Mouse (Mus musculus) CH12.LX (cell line): ENCODE results near the gene Dda1. TPM values are rescaled to one million over a fixed set of nuclear protein-coding genes. Genes with fewer than 3 reads are reported as not detected.

Experiments
- DNase-seq: peaks from one replicate; pipeline ENCODE4 v3.0.0-alpha.2; 2013; ENCODE audit errors: extremely low read depth
- H3K27ac ChIP-seq: 2 replicates; pipeline ENCODE4 v1.5.1; 2012; ENCODE audit warnings: low read depth, mild to moderate bottlenecking, control low read depth, moderate library complexity; ENCODE audit not compliant: insufficient read depth
- H3K27me3 ChIP-seq: replicated peaks from 2 replicates; pipeline ENCODE3; 2012; ENCODE audit warnings: inconsistent platforms
- H3K36me3 ChIP-seq, 2 experiments: replicated peaks in 1 of 2; 2 replicates each; pipeline versions ENCODE3 to v1.6.1; 2012; ENCODE audit warnings: inconsistent platforms in 1 of 2, low read length in 1 of 2, mild to moderate bottlenecking in 1 of 2, mixed read lengths in 1 of 2, moderate library complexity in 1 of 2; ENCODE audit not compliant: control insufficient read depth in 1 of 2, insufficient read depth in 1 of 2
- H3K4me1 ChIP-seq, 2 experiments: 2 replicates each; pipeline ENCODE4 v1.6.1; 2012; ENCODE audit warnings: inconsistent platforms in 1 of 2, moderate library complexity in 1 of 2; ENCODE audit not compliant: insufficient read depth in 2 of 2, control insufficient read depth in 1 of 2
- H3K4me2 ChIP-seq: 2 replicates; pipeline ENCODE4 v1.6.1; 2012; ENCODE audit warnings: low read depth, mild to moderate bottlenecking, control low read depth; ENCODE audit not compliant: poor library complexity, insufficient read depth, severe bottlenecking
- H3K4me3 ChIP-seq, 3 experiments: fragments of 150-350 bp in 1 of 3; sonication (generic) in 1 of 3; replicated peaks in 1 of 3; 2 replicates each; pipeline versions ENCODE3 to v1.5.1; 2011 to 2012; ENCODE audit warnings: low read depth in 2 of 3, low read length in 2 of 3, mild to moderate bottlenecking in 2 of 3, moderate library complexity in 2 of 3, control low read depth in 1 of 3, improper control_type of control experiment in 1 of 3, inconsistent platforms in 1 of 3, mixed read lengths in 1 of 3; ENCODE audit not compliant: poor library complexity in 1 of 3
- H3K79me2 ChIP-seq: replicated peaks from 2 replicates; pipeline ENCODE4 v1.6.1; 2012; ENCODE audit warnings: mild to moderate bottlenecking, moderate library complexity; ENCODE audit not compliant: control insufficient read depth, poor library complexity, insufficient read depth, severe bottlenecking; ENCODE audit errors: extremely low read depth
- H3K9ac ChIP-seq: 2 replicates; pipeline ENCODE4 v1.6.1; 2012; ENCODE audit warnings: low read depth, mild to moderate bottlenecking, control low read depth, moderate library complexity; ENCODE audit not compliant: insufficient read depth
- H3K9me3 ChIP-seq: replicated peaks from 2 replicates; pipeline ENCODE3; 2012; ENCODE audit warnings: low read length, inconsistent platforms, mixed read lengths
- BHLHE40 ChIP-seq: IDR thresholded peaks from 2 replicates; pipeline ENCODE4 v1.6.1; 2011; ENCODE audit warnings: mild to moderate bottlenecking, low read depth, low read length, improper control_type of control experiment
- CHD2 ChIP-seq: IDR thresholded peaks from 2 replicates; pipeline ENCODE4 v1.6.1; 2011; ENCODE audit warnings: low read length, improper control_type of control experiment
- CTCF ChIP-seq, 2 experiments: IDR thresholded peaks in 1 of 2; conservative IDR thresholded peaks in 1 of 2; 2 replicates each; pipeline ENCODE4 v1.5.1; 2011 to 2012; ENCODE audit warnings: low read depth in 2 of 2, low read length in 2 of 2, improper control_type of control experiment in 1 of 2, inconsistent platforms in 1 of 2, mild to moderate bottlenecking in 1 of 2, moderate library complexity in 1 of 2
- E2F4 ChIP-seq: IDR thresholded peaks from 2 replicates; pipeline ENCODE4 v1.6.1; 2011; ENCODE audit warnings: low read depth, low read length, improper control_type of control experiment; ENCODE audit not compliant: insufficient replicate concordance
- ELF1 ChIP-seq: IDR thresholded peaks from 2 replicates; pipeline ENCODE4 v1.6.1; 2014; ENCODE audit warnings: low read depth, mild to moderate bottlenecking, inconsistent platforms, low read length, improper control_type of control experiment
- EP300 ChIP-seq: IDR thresholded peaks from 2 replicates; pipeline ENCODE4 v1.6.1; 2011; ENCODE audit warnings: low read length, improper control_type of control experiment
- ETS1 ChIP-seq: conservative IDR thresholded peaks from 2 replicates; pipeline ENCODE4 v1.6.1; 2012; ENCODE audit warnings: low read depth, mild to moderate bottlenecking, inconsistent platforms, low read length, improper control_type of control experiment, moderate library complexity
- GABPA ChIP-seq: IDR thresholded peaks from 2 replicates; pipeline ENCODE4 v1.6.1; 2012; ENCODE audit warnings: low read depth, low read length, improper control_type of control experiment, inconsistent platforms; ENCODE audit not compliant: insufficient replicate concordance
- HCFC1 ChIP-seq: IDR thresholded peaks from 2 replicates; pipeline ENCODE4 v1.6.1; 2012; ENCODE audit warnings: low read depth, mild to moderate bottlenecking, inconsistent platforms, low read length, improper control_type of control experiment
- IRF4 ChIP-seq: IDR thresholded peaks from 2 replicates; pipeline ENCODE4 v1.6.1; 2014; ENCODE audit warnings: low read depth, mild to moderate bottlenecking, inconsistent platforms, low read length, improper control_type of control experiment
- JUND ChIP-seq: conservative IDR thresholded peaks from 2 replicates; pipeline ENCODE4 v1.6.1; 2011; ENCODE audit warnings: low read depth, low read length, improper control_type of control experiment
- KAT2A ChIP-seq: IDR thresholded peaks from 2 replicates; pipeline ENCODE4 v1.6.1; 2012; ENCODE audit warnings: low read length, improper control_type of control experiment, inconsistent platforms; ENCODE audit not compliant: insufficient replicate concordance
- MAX ChIP-seq: IDR thresholded peaks from 2 replicates; pipeline ENCODE4 v1.6.1; 2011; ENCODE audit warnings: low read length, improper control_type of control experiment
- MAZ ChIP-seq: IDR thresholded peaks from 2 replicates; pipeline ENCODE4 v1.6.1; 2012; ENCODE audit warnings: low read depth, mild to moderate bottlenecking, inconsistent platforms, low read length, improper control_type of control experiment, moderate library complexity
- MEF2A ChIP-seq: IDR thresholded peaks from 2 replicates; pipeline ENCODE4 v1.6.1; 2014; ENCODE audit warnings: low read depth, mild to moderate bottlenecking, inconsistent platforms, low read length, improper control_type of control experiment, borderline replicate concordance
- MXI1 ChIP-seq: IDR thresholded peaks from 2 replicates; pipeline ENCODE4 v1.6.1; 2011; ENCODE audit warnings: mild to moderate bottlenecking, low read depth, low read length, improper control_type of control experiment
- MYC ChIP-seq: IDR thresholded peaks from 2 replicates; pipeline ENCODE4 v1.6.1; 2011; ENCODE audit warnings: low read depth, mild to moderate bottlenecking, improper control_type of control experiment, low read length
- NELFE ChIP-seq: IDR thresholded peaks from 2 replicates; pipeline ENCODE4 v1.6.1; 2011; ENCODE audit warnings: low read depth, low read length, improper control_type of control experiment
- NRF1 ChIP-seq: IDR thresholded peaks from 2 replicates; pipeline ENCODE4 v1.6.1; 2014; ENCODE audit warnings: low read depth, mild to moderate bottlenecking, inconsistent platforms, low read length, improper control_type of control experiment, moderate library complexity
- POLR2A ChIP-seq: IDR thresholded peaks from 2 replicates; pipeline ENCODE4 v1.6.1; 2011; ENCODE audit warnings: low read depth, mild to moderate bottlenecking, improper control_type of control experiment, low read length
- POLR2AphosphoS2 ChIP-seq: IDR thresholded peaks from 2 replicates; pipeline ENCODE4 v1.6.1; 2011; ENCODE audit warnings: low read depth, low read length, improper control_type of control experiment
- RAD21 ChIP-seq: IDR thresholded peaks from 2 replicates; pipeline ENCODE4 v1.6.1; 2011; ENCODE audit warnings: low read depth, mild to moderate bottlenecking, low read length, improper control_type of control experiment, moderate library complexity
- SIN3A ChIP-seq: IDR thresholded peaks from 2 replicates; pipeline ENCODE4 v1.6.1; 2012; ENCODE audit warnings: low read length, improper control_type of control experiment, inconsistent platforms
- SMC3 ChIP-seq: IDR thresholded peaks from 2 replicates; pipeline ENCODE4 v1.6.1; 2011; ENCODE audit warnings: low read depth, low read length, improper control_type of control experiment
- TCF12 ChIP-seq: IDR thresholded peaks from 2 replicates; pipeline ENCODE4 v1.6.1; 2014; ENCODE audit warnings: low read depth, mild to moderate bottlenecking, inconsistent platforms, low read length, improper control_type of control experiment
- USF1 ChIP-seq: IDR thresholded peaks from 2 replicates; pipeline ENCODE4 v1.6.1; 2014; ENCODE audit warnings: low read depth, mild to moderate bottlenecking, inconsistent platforms, low read length, improper control_type of control experiment
- USF2 ChIP-seq: conservative IDR thresholded peaks from 2 replicates; pipeline ENCODE4 v1.6.1; 2011; ENCODE audit warnings: low read depth, low read length, improper control_type of control experiment
- ZC3H11A ChIP-seq: IDR thresholded peaks from 2 replicates; pipeline ENCODE4 v1.6.1; 2012; ENCODE audit warnings: low read depth, mild to moderate bottlenecking, inconsistent platforms, low read length, improper control_type of control experiment
- ZKSCAN1 ChIP-seq: IDR thresholded peaks from 2 replicates; pipeline ENCODE4 v1.6.1; 2012; ENCODE audit warnings: low read depth, inconsistent platforms, low read length, improper control_type of control experiment, borderline replicate concordance
- ZMIZ1 ChIP-seq: IDR thresholded peaks from 2 replicates; pipeline ENCODE4 v1.6.1; 2012; ENCODE audit warnings: low read depth, mild to moderate bottlenecking, inconsistent platforms, low read length, improper control_type of control experiment
- ZNF384 ChIP-seq: IDR thresholded peaks from 2 replicates; pipeline ENCODE4 v1.6.1; 2012; ENCODE audit warnings: low read depth, low read length, improper control_type of control experiment, inconsistent platforms
- dilution Hi-C: fragments of 300-500 bp; cut with MboI; formaldehyde crosslinking; loops from 2 replicates; pipeline ENCODE4 v1.14.3; 2020; ENCODE audit warnings: low sequenced_read_pairs; ENCODE audit not compliant: extremely low pct_unique_long_range_greater_than_20kb, extremely low pct_ligation_motif_present
- in situ Hi-C: fragments of 300-500 bp; cut with MboI; formaldehyde crosslinking; loops from 3 replicates; pipeline ENCODE4 v1.14.3; 2019; ENCODE audit warnings: low sequenced_read_pairs, low pct_ligation_motif_present, low pct_unique_long_range_greater_than_20kb, mixed read lengths
- polyA plus RNA-seq: library from polyadenylated mRNA; unstranded; fragments of >175 nt; gene quantifications from 2 replicates; pipeline ENCODE4 v1.2.1, GENCODE M21; 2012; ENCODE audit warnings: low read depth; ENCODE audit not compliant: insufficient read length
- total RNA-seq, 2 experiments: library from RNA; depleted of rRNA; stranded (reverse); fragments of 300-350 nt in 1 of 2; fragments of >200 nt in 1 of 2; gene quantifications; 2 replicates each; pipeline ENCODE4 v1.2.3; 2012 to 2014

Gene Dda1
- total and polyA plus RNA-seq, 3 experiments, result 57.4 to 78.1 (median 59.3) TPM

- peaks cover 2% of the 10 kb centered on the region for H3K27me3 ChIP-seq
- H3K79me2 ChIP-seq, result no peaks in the 10 kb centered on the region
- no peaks in the 10 kb centered on the region for H3K36me3 ChIP-seq
- H3K9me3 ChIP-seq, result no peaks in the 10 kb centered on the region
- dilution Hi-C loops, result no loop called here
- peak overlapping the region; percentile 37; the same call in 1 of the 2 replicates for H3K4me2 ChIP-seq
- peaks cover 10 to 31% of the 10 kb centered on the region in 2 experiments for H3K4me1 ChIP-seq
- H3K9ac ChIP-seq, result 0 out of 2 replicates have a peak overlapping the region, but pooled peaks have one; percentile 13
- H3K4me3 ChIP-seq, result no peak overlapping the region
- in situ Hi-C loops, result loop anchor here (5.0 kb wide), 1 partner anchor 34 kb away; the partner anchor contains the start of genes Ano8 and Gtpbp3
- TF ChIP-seq BHLHE40, result no peak
- TF ChIP-seq RAD21, result peak; percentile 77
- peak; percentile 94 for TF ChIP-seq MAX
- peak; percentile 67 for TF ChIP-seq USF1
- TF ChIP-seq MXI1, result peak; percentile 63
- TF ChIP-seq KAT2A, result no peak
- TF ChIP-seq IRF4, result peak; percentile 50; the same call in 1 of the 2 replicates
- no peak for TF ChIP-seq ETS1
- peak; percentile 71 to 95 for TF ChIP-seq CTCF (conservative IDR thresholded peaks at IDR 0.05 in 1 of 2, IDR thresholded peaks at IDR 0.05 in 1 of 2; ENCODE audit: low read depth in 2 of 2, low read length in 2 of 2)
- no peak for TF ChIP-seq ZC3H11A
- no peak for TF ChIP-seq JUND
- no peak for TF ChIP-seq POLR2AphosphoS2
- TF ChIP-seq MYC, result peak; percentile 97
- no peak for TF ChIP-seq GABPA
- TF ChIP-seq CHD2, result no peak; the same call in 1 of the 2 replicates
- no peak for TF ChIP-seq ZNF384
- peak; percentile 35; the same call in 1 of the 2 replicates for TF ChIP-seq POLR2A
- no peak for TF ChIP-seq ZMIZ1
- TF ChIP-seq NELFE, result 0 out of 2 replicates have a peak, but pooled peaks have one; percentile 51
- peak; percentile 46; the same call in 1 of the 2 replicates for TF ChIP-seq HCFC1
- TF ChIP-seq E2F4, result no peak
- no peak for TF ChIP-seq EP300
- TF ChIP-seq TCF12, result peak; percentile 30; the same call in 1 of the 2 replicates
- TF ChIP-seq ZKSCAN1, result no peak
- TF ChIP-seq USF2, result 0 out of 2 replicates have a peak, but pooled peaks have one; percentile 21
- no peak for TF ChIP-seq MEF2A
- TF ChIP-seq MAZ, result no peak
- TF ChIP-seq SMC3, result peak; percentile 81
- 0 out of 2 replicates have a peak, but pooled peaks have one; percentile 20 for TF ChIP-seq ELF1
- no peak for TF ChIP-seq SIN3A
- TF ChIP-seq NRF1, result peak; percentile 98
- DNase-seq, result peak; percentile 96
- no peak overlapping the region for H3K27ac ChIP-seq
These were observed 52.6 kb downstream of the Dda1 start for GRCm38 (mm10) chr8:71521634-71522033.
